Mouse (Mus musculus) adipocyte (in vitro differentiated cells): Measurements from ENCODE around the gene Dhx34.

Experiments
- DNase-seq: peaks from one replicate; pipeline ENCODE4 v3.0.0-alpha.2; 2016; ENCODE audit warnings: low spot score

Dhx34 gene

DNA sequence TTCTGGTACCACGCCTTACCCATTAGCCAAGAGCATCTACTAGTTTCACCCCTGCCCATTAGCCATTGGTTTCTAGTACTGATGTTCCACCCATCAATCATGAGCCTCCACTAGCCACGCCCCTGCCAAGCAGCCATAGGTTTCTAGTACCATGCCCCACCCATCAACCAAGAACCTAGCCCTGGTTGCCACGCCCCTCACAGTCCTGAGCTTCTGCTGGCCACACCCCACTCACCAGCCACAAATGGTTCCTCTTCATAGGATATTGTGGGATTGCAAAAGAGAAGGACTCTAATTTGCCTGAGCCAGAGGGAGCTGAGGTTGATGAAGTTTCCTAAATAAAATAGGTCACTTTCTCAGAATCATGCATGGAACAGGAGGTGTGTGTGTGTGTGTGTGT is 61.1 kb downstream of the Dhx34 start:
- no peak for DNase-seq

DNA sequence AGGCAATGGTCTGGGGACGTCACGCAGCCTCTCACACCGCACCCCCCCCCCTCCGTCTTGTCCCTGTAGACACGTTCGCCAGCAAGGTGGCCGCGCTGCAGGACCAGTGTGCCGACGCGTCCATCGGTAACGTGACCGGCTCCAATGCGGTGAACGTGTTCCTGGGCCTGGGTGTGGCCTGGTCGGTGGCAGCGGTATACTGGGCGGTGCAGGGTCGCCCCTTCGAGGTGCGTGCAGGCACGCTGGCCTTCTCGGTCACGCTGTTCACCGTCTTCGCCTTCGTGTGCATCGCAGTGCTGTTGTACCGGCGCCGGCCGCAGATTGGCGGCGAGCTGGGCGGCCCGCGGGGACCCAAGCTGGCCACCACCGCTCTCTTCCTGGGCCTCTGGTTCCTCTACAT is 63.1 kb downstream of the Dhx34 start:
- DNase-seq = no peak

DNA sequence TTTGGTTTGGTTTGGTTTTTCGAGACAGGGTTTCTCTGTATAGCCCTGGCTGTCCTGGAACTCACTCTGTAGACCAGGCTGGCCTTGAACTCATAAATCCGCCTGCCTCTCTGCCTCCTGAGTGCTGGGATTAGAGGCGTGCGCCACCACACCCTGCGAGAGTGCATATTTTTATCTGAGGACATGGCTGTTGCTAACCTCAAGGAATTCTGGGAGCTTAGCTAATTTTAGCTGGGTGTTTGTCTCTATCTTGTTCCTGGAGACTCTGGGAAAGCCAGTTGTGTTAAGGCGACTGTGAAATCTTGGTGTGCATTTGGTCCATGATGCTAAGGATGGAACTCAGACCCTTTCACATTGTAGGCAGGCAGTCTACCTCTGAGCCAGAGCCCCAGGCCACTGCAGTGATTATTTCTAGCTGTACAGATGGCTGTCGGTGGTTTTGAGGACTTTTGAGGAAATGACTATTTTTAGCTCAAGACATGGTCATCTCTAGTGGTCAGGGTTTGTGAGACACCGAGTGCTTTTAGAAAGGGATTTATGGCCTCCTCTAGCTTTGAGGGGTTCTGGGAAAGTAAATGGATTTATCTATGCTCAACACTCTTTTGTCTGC is 65.6 kb downstream of the Dhx34 start:
- DNase-seq = no peak

DNA sequence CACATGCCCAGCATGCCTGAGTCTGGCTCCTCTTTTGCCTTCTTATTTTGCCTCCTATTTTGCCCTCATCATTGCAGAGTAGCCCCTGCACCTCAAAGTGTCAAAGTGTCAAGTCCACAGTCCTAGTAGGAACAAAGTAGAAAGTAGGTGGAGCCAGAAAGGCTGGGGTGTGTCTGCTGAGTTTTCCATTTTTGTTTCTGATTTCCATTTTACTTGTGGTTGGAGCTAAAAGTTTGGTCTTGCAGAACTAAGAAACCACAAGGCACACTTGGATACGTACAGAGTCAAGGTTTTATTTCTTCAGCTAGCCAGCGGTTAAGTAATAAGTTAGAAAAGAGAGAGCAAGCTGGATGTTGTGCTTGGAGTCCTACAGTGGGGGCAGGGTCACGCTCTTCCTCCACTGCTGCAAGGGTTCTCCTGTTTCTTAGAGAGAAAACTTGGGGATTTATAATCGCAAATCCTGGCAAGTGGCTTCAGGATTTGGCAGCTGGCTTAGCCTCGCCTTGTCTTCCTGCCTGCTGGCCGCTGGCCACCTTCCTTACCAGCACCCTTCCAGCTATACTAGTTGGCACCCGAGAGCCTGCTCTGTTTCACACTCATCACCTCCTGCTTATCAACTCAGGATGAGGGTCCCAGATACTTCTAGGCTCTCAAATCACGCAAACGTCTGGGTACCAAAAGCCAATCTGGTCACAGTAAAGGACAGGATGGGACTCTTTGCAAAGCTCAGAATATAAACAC is 66.5 kb downstream of the Dhx34 start:
- DNase-seq = peak; percentile 75

DNA sequence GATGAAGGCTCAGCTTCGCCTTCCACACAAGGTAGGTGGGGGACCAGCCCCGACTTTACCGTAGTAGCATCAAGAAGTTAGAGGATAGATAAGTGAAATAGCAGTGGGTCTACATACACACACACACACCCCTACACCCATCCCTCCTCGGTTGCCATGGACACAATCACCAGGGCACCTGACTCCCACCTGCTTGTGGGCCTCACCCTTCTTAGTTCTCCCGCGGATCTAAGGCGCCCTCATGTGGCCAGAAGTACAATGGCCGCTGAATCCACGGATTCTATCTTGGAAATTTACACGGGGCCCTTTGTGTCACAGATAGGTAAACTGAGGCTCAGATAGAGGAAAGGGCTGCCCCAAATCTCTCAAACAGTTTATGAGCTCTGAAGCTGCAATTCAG is 68.3 kb downstream of the Dhx34 start:
- DNase-seq = peak; percentile 45

DNA sequence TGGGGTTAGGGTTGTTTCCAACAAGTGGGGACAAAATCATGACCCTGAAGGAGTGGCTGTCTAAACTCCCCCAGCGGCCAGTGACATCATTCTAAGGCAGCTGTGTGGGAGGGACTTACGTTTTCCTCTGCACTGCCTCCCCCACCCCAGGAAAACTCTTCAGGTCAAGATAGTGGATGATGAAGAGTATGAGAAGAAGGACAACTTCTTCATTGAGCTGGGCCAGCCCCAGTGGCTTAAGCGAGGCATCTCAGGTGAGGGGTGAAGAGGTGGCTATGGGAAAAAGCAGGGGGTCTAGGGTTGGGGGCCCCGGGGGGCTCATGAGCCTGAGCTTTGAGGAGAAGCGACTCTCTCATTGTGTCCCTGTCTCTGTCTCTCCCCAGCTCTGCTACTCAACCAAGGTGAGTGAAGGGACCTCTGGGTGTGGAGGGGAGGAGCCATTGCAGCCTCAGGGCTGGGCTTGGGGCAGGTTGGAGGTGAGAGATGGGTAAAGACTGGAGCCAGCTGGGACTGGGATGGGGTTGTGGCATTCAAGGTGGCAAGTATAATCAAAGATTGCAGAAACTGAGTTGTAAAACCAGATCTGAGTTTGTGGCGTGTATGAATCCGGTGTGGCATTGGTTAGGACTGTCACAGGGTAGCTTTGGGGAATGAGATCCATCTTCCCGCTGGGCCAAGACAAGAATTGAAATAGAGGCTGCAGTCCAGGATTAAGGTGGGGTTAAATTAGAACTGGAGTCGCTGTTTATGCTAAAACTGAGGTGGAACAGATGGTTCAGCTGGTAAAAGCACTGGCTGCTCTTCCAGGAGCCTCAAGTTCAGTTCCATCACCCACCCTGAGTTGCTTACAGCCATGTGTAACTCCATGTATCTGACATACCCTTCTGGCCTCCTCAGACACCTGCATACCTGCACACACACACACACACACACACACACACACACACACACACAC is 71.4 kb downstream of the Dhx34 start:
- no peak for DNase-seq

DNA sequence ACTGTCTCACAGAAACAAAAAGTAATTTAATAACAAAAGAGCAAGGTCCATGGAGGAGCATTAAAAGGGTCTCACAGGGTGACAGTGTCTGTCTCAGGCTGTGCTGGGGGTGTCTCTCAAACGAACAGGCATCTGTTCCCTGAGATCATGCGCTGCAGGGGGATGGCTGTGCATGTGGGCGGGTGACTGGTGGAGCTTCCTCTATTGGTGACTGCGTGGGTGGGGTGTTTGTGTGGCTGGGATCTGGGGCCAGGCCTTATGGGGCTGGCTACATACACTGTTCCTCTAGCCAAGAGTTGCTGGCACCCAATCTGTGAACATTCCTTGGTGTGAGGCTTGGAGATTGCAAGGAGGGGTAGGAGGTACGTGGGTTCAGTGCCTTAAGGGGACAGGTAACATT is 72.6 kb downstream of the Dhx34 start:
- DNase-seq = no peak

DNA sequence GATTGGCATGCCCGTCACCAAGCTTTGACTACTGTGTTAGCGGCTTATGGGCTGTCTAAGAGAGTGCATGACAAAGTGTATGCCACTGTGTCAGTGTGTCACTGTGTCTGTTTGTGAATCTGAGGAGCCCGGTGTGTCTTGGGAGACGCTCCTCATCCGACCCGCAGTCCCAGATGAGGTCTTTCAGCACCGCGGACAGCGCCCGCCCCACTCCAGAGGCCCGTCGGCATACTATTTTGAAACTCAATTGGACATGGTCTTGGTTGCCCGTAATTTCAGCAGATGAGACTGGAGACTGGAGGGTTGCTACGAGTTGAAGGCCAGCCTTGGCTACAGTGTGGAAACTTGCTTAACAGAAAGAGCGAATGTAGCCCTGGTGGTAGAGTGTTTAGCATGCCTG is 74.2 kb downstream of the Dhx34 start:
- DNase-seq = peak; percentile 58
